Mouse (Mus musculus) megakaryocyte-erythroid progenitor cell, adult 5 weeks (primary cell): ENCODE data around the gene Fancg. TPM values are rescaled to one million over a fixed set of nuclear protein-coding genes. Genes with fewer than 3 reads are reported as not detected.

Experiments used
- polyA plus RNA-seq: library from polyadenylated mRNA; stranded (reverse); fragments of >175 nt; gene quantifications from 2 replicates; pipeline ENCODE4 v1.2.3, GENCODE M21; 2012

Gene Fancg
- 10.7 and 13.4 TPM in 2 replicates for polyA plus RNA-seq

DNA sequence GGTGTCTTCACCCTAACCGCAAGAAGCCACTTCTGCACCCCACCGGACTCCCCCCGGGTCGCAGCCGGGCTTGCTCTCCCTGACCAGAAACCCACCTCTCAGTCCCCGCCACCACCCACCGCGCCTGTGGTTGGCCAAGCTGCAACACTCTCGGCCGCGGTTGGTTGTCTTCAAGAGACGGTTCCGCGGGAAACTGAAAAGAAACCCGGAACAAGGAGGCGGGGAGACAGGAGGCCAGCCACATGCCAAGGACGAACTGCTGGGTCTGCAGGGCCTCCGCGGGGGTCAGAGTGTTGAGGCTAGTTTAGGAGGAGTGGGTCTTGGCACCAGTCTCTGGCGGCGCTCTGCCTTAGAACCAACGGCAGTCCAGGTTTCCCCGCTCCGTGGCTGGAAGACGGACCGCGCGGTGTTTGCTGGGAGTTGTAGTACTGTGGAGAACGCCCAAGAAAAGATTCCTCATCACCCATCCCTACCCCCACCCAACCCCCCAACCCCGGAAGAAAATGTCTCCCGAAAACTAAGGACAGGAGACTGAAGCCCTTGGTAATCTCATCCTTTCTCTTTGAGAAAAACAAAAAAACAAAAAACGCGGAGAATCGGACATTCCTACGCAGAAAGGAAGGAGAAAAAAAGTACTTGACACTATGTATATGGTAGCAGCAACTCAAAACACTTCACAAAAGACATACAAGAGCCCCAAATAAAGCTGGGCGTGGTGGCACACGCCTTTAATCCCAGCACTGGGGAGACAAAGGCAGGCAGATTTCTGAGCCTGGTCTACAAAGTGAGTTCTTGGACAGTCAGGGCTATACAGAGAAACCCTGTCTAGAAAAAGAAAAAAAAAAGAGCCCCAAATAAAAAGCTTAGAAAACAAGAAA, at the start of gene Fancg:
TSS of gene Fancg (minus strand) at position 346 of the 878 bp plus-strand sequence.

GRCm38 (mm10) chr4:43058753-43059654, 48.7 kb upstream of the Fancg start, which contains the start of gene Unc13b:
Gene Unc13b, plus strand, starts transcription at chr4:43058953.

GRCm38 (mm10) chr4:43045659-43046302, 35.5 kb upstream of the Fancg start, which contains the start of gene Fam214b:
Gene Fam214b, minus strand, starts transcription at chr4:43046220.

GRCm38 (mm10) chr4:43031237-43031995, 21.1 kb upstream of the Fancg start, which contains the start of gene Stoml2:
Gene Stoml2, minus strand, starts transcription at chr4:43031710.

GRCm38 (mm10) chr4:43025084-43025960, 15.0 kb upstream of the Fancg start, which contains the start of gene Pigo:
Gene Pigo, minus strand, starts transcription at chr4:43025819.

DNA sequence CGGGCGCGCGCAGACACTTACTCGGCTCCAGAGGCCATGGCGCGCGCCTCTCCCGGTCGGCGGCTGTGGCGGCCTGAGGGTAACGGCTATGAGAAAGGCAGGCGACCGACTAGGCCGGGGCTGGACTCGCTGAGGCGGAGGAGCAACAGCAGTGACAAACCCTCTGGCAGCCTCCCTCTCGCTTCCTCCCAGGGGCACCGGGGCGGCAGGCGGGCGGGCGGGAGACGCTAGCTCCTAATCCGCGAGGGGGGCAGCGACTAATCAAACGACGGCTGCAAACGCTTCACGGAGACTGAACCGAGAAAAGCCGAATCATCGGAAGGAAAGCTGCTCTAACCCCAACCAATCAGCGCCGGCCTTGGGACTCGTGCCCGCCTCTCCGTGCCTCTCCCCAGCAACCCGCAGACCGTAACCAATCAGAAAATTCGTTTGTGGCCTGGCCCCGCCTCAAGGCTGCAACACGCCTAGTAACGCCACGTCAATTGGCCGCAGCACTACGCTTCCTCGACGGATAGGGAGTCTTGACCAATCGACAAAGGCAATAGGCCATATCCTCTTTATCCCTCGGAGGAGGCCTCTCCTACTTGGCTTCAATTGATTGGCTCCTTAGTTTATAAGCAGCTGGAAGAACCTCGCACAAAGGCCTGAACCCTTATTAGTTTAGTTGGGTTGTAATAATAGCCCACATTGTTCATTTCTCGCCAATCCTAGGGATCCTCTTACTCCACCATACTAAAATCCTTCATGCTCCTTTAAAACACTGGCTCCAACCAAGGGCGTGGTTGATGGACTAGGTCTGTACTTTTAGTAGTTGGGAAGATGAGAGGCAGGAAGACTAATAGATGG, 9.9 kb downstream of the Fancg start, which contains the start of gene Vcp:
TSS of gene Vcp (minus strand) at position 367 of the 846 bp plus-strand sequence.

GRCm38 (mm10) chr4:42969304-42969703, 41.0 kb downstream of the Fancg start, which contains the start of gene 1700022I11Rik:
Gene 1700022I11Rik, plus strand, starts transcription at chr4:42969604.

Other genes with a start within 250 kb of the Fancg start
- gene Ccl21a, start 236.5 kb downstream of the Fancg start, polyA plus RNA-seq, result not detected in 2 replicates
- gene Fam205a1, start 156.6 kb downstream of the Fancg start, polyA plus RNA-seq, result 0.05 TPM in 1 of 2 replicates, not detected in the other
- not detected in 2 replicates for gene Gm12394, start 153.7 kb downstream of the Fancg start, polyA plus RNA-seq
- not detected in 2 replicates for gene Fam205c, start 136.3 kb downstream of the Fancg start, polyA plus RNA-seq
- gene Phf24, start 93.8 kb downstream of the Fancg start, polyA plus RNA-seq, result 0.01 and 0.08 TPM in 2 replicates
- gene Dnajb5, start 60.7 kb downstream of the Fancg start, polyA plus RNA-seq, result 1.9 and 5.4 TPM in 2 replicates
- not detected in 2 replicates for gene 1700022I11Rik, start 40.9 kb downstream of the Fancg start, polyA plus RNA-seq
- gene Vcp, start 10.0 kb downstream of the Fancg start, polyA plus RNA-seq, result 222 and 226 TPM in 2 replicates
- 9.6 and 10.6 TPM in 2 replicates for gene Pigo, start 15.3 kb upstream of the Fancg start, polyA plus RNA-seq
- gene Stoml2, start 21.2 kb upstream of the Fancg start, polyA plus RNA-seq, result 92.9 and 113 TPM in 2 replicates
- gene Fam214b, start 35.7 kb upstream of the Fancg start, polyA plus RNA-seq, result 16.0 and 16.6 TPM in 2 replicates
- 0.33 and 0.75 TPM in 2 replicates for gene Unc13b, start 48.4 kb upstream of the Fancg start, polyA plus RNA-seq